Mouse (Mus musculus) large intestine, adult 2 months (tissue): ENCODE measurements around the gene Serpinb6a. TPM values are rescaled to one million over a fixed set of nuclear protein-coding genes. Genes with fewer than 3 reads are reported as not detected.

Experiments
- DNase-seq: peaks from one replicate; pipeline ENCODE4 v3.0.0-alpha.2; 2012; ENCODE audit warnings: low read depth, low spot score
- WGBS: fragments of 180-500 bp; shearing (Covaris S2); methylation state at CpG from one replicate; pipeline ENCODE4 v1.1.7; 2018; 5-methylcytosine and 5-hydroxymethylcytosine counted together
- polyA plus RNA-seq: library from polyadenylated mRNA; depleted of rRNA; stranded (reverse); fragments of >200 nt; gene quantifications from 2 replicates; pipeline ENCODE4 v1.2.3, GENCODE M21; 2012; rRNA removed

Gene Serpinb6a
- polyA plus RNA-seq, 1 experiment: 220 TPM

DNA sequence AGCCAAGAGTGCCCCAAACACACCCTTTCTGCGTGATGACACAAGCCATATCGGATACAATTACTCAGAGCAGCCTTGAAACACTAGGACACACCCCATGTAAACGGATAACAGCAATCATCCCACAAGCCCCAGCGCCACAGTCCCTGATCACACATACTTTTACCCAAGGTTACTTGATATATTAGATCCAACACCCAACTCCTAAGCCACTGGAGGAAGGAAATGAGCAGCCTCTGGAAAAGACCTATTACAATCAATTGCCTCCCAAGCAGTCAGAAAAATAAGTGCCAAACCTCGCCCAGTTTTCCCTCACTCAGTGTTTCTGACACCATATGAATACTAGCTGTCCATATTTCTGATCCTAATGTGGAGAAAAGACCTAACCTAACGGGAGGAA lies 67.9 kb downstream of the Serpinb6a start:
- 13% methylated on average over 6 of the region's 6 CpGs for WGBS
- no peak for DNase-seq

DNA sequence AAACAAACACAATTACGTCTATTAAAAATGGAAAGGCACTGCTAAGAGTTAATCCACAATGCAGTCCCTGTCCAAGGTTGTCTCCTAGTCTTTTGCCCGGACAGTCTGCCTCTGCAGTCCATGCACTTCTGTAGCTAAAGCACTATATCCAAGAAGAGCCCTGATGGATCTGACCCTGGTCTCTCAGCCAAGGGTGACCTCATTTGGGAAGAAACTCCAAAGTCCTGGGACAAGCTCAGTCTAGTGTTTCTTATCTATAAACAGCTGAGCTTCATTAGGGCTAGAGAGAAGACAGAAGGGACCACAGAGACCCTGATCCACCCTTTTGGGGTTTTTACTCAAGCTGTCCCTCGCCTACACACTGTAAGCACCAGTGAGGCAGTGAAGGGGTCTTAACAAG lies 71.7 kb downstream of the Serpinb6a start:
- WGBS: 70% methylated on average over 3 of the region's 3 CpGs
- no peak for DNase-seq

DNA sequence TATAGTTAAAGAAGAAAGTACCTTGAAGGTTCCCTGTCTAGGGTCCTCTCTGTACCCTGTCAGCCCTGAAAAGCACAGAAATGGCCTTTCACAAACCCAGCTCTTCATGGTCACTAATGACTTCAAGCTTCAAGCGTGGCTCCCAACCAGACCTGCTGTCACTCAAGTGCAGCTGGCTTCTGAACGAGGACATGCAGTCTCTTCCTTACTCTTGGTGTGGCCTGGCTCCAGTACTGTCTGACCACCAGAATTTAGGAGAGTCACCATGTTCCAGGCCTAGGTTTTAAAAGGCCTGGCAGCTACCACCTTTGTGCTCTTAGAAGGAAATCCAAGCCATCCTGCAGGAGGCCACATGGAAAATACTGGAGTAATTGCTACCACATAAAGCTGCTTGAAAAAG lies 72.3 kb downstream of the Serpinb6a start:
- 72% methylated on average over 2 of the region's 2 CpGs for WGBS
- no peak for DNase-seq

DNA sequence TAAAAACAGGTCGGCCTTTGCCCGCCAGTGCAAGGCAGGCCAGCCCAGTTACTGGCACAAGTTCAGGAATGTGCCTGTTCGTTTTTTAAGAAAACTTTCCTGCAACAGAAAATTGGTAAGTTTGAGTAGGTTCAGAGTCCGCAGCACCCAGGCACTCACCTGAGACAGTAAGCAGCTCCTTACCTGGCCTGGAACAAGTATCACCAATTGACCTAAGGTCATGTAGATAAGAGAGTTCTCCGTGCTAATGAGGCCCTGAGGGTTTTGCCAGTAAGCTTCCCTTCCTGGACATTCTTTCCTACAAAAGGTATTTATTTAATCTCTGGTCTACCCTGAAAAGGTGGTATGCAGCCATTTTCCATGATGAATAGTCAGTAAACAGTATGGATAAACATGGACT lies 80.9 kb downstream of the Serpinb6a start:
- WGBS: 77% methylated on average over 5 of the region's 5 CpGs
- DNase-seq: no peak

DNA sequence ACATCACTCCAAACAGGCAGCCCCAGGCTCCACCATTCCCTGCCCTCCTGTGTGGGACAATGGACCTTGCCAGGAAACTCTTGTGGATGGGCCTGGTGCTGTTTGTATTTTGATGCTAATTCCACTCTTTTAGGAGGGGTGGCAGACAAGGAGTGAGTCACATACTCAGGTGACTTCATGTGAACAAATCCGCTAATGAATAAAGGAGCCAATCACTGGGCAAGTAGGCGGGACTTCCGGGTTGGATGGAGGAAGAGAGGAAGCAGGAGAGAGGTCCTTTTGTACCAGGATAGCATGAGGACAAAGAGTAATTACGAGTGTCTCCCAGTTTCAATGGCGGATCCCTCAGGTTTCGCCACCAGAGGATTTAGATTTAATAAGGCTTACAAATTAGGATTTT lies 81.6 kb downstream of the Serpinb6a start:
- no peak for DNase-seq
- WGBS: 96% methylated on average over 6 of the region's 6 CpGs

DNA sequence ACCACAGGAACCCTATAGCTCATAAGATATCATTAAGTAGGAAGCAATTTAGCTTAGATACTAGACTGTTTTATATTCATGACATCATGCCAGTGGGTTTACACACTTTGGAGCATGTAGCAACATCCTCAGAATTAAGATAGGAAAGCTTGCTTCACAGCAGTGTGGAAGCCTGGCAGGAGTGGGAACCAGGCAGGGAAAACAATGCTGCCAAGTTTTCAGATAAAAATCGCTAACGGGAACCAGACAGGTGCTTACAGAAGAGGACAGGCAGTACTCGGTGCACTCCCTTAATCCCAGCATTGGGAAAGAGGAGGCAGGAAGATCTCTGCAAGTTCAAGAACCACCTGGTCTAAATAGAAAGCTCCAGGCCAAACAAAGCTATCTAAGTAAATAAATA lies 95.8 kb downstream of the Serpinb6a start:
- no peak for DNase-seq
- WGBS: 63% methylated on average over 3 of the region's 3 CpGs

DNA sequence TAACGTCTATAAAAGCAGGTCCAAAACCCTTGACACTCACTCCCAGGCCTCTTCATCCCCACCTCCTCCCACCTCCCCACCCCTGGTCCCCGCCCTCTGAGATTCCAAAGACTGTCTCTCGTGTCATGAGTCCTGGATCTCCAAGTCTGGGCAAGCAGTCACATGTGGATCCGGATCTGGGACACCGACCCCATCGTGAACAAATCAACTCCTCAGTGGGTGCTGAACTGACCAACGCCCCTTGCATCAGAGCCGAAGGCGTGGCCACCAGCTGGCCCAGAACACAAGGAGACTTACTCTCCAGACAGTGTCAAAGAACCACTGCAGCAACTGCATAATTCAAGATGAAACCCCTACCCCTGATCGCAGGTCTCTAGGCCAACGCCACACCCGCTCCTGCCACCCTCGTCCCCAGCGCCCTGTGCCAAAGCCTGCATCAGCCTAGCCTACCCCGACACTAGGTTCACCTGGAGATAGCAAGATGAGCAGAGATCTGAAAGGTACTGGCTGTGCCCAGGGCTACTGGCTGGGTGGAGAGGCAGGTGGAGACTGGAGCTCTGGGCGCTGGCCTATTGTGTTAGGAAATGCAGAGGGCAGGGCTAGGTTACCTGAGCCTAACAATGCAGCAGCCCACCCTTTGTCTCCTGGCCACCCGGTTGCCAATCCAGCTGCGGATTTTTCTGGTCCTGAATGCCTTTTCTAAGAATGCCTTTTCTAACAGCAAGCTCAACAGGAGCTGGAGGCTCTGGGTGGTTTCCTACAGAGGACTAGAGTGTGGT lies 97.2 kb downstream of the Serpinb6a start, which contains the start of gene Serpinb6c:
TSS of gene Serpinb6c (minus strand) at position 533 of the 779 bp plus-strand sequence.
- no peak for DNase-seq
- 68% methylated on average over 18 of the region's 18 CpGs for WGBS

DNA sequence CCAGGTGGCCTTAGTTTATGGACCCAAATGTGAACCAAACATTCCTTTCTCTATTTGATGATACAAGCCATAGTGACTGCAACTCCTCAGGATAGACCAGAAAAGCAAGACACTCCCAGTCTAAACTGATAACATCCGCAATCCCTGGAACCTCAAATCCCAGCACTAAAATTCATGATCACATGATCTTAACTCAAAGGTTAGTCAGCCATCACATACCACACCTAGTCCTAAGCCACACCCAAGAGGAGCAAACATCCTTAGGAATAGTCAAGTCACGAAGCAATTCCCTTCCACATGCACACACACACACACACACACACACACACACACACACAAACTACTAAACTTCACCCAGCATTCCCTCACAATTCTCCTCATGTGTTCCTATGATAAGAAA lies 99.3 kb downstream of the Serpinb6a start:
- WGBS: 32% methylated on average over 2 of the region's 2 CpGs
- DNase-seq: no peak

DNA sequence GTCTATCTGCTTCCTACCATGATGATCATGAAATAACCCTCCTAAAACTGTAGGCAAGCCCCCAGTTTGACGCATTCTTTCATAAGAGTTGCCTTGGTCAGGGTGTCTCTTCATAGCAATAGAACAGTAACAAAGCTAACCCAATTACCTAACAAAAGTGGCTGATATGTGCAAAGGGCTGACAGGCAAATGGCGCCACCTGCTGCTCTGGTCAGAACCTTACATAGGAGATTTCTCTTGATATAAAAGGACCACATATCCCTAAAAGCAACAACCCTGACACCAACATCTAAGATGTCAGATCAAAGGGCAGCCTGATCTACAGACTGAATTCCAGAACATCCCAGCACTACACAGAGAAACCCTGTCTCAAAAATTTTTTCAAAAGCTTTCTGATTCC lies 108.4 kb downstream of the Serpinb6a start:
- 44% methylated on average over 2 of the region's 2 CpGs for WGBS
- no peak for DNase-seq

Other genes with a start within 250 kb of the Serpinb6a start
- gene Serpinb6e, start 159.4 kb downstream of the Serpinb6a start, polyA plus RNA-seq: not detected in 2 replicates
- gene Serpinb6c, start 97.1 kb downstream of the Serpinb6a start, polyA plus RNA-seq: not detected in 2 replicates
- gene Nqo2, start 38.1 kb downstream of the Serpinb6a start, polyA plus RNA-seq: 14.5 and 16.3 TPM in 2 replicates
- gene Ripk1, start 431 bp downstream of the Serpinb6a start, polyA plus RNA-seq: 6.6 and 9.2 TPM in 2 replicates
- 22.2 and 24.3 TPM in 2 replicates for gene Bphl, start 34.8 kb upstream of the Serpinb6a start, polyA plus RNA-seq
- 118 and 120 TPM in 2 replicates for gene Tubb2a, start 75.2 kb upstream of the Serpinb6a start, polyA plus RNA-seq
- gene Tubb2b, start 127.7 kb upstream of the Serpinb6a start, polyA plus RNA-seq: 14.2 and 17.0 TPM in 2 replicates
- gene Psmg4, start 160.2 kb upstream of the Serpinb6a start, polyA plus RNA-seq: 73.0 and 77.6 TPM in 2 replicates